Mouse (Mus musculus) cerebellum, adult (tissue): Measurements from ENCODE around the gene 4933430I17Rik.
A peak's percentile ranks its signal among the peaks of the same experiment; 100 is the strongest.
"Not testable (repeated sequence)": the region's sequence is repeated elsewhere in the genome, so short reads cannot be mapped to it uniquely, and the experiment has no call there.

Experiments
- ATAC-seq: cut with Nextera tagmentation; 2 replicates; pipeline ENCODE4 v1.9.2; 2017; ENCODE audit warnings: mild to moderate bottlenecking, moderate library complexity, mixed read lengths; ENCODE audit not compliant: insufficient number of reproducible peaks, low FRiP score, low TSS enrichment

4933430I17Rik gene

GRCm38 (mm10) chr4:62524651-62525488 is at the start of gene 4933430I17Rik, which contains the start of gene Pole3:
Gene 4933430I17Rik (plus strand): TSS chr4:62525369.
Gene Pole3 (minus strand): TSS chr4:62525068.
- ATAC-seq, result peak; percentile 80

GRCm38 (mm10) chr4:62475793-62476192 is 49.4 kb upstream of the 4933430I17Rik start:
- ATAC-seq, result no peak

GRCm38 (mm10) chr4:62477542-62478244 is 47.5 kb upstream of the 4933430I17Rik start:
- ATAC-seq, result no peak

- ATAC-seq, result not testable (repeated sequence)
Measured at GRCm38 (mm10) chr4:62479593-62479936, 45.6 kb upstream of the 4933430I17Rik start.

GRCm38 (mm10) chr4:62479937-62480708 is 45.0 kb upstream of the 4933430I17Rik start, which contains the start of gene Bspry:
Gene Bspry (plus strand): TSS chr4:62480053.
- ATAC-seq, result peak; percentile 69; the same call in 1 of the 2 replicates

GRCm38 (mm10) chr4:62480709-62481605 is 44.2 kb upstream of the 4933430I17Rik start:
- ATAC-seq, result no peak; the same call in 1 of the 2 replicates

- ATAC-seq, result no peak
Measured at GRCm38 (mm10) chr4:62484928-62485327, 40.2 kb upstream of the 4933430I17Rik start.

GRCm38 (mm10) chr4:62485450-62486161 is 39.6 kb upstream of the 4933430I17Rik start:
- no peak for ATAC-seq

- ATAC-seq, result no peak
Measured at GRCm38 (mm10) chr4:62486162-62486696, 38.9 kb upstream of the 4933430I17Rik start.

- no peak for ATAC-seq
Measured at GRCm38 (mm10) chr4:62487172-62487571, 38.0 kb upstream of the 4933430I17Rik start.

- no peak for ATAC-seq
Measured at GRCm38 (mm10) chr4:62487914-62488313, 37.3 kb upstream of the 4933430I17Rik start.

GRCm38 (mm10) chr4:62492682-62493081 is 32.5 kb upstream of the 4933430I17Rik start:
- no peak for ATAC-seq

GRCm38 (mm10) chr4:62494230-62494629 is 30.9 kb upstream of the 4933430I17Rik start:
- no peak for ATAC-seq

- ATAC-seq, result no peak
Measured at GRCm38 (mm10) chr4:62495946-62496345, 29.2 kb upstream of the 4933430I17Rik start.

- ATAC-seq, result no peak
Measured at GRCm38 (mm10) chr4:62496815-62497214, 28.4 kb upstream of the 4933430I17Rik start.

- no peak for ATAC-seq
Measured at GRCm38 (mm10) chr4:62500799-62501198, 24.4 kb upstream of the 4933430I17Rik start.

- no peak; the same call in 1 of the 2 replicates for ATAC-seq
Measured at GRCm38 (mm10) chr4:62501534-62501933, 23.6 kb upstream of the 4933430I17Rik start.

- peak; percentile 91 for ATAC-seq
Measured at GRCm38 (mm10) chr4:62501964-62502732, 23.0 kb upstream of the 4933430I17Rik start.
